Mouse (Mus musculus): ENCODE measurements around the gene Unc80. TPM values are rescaled to one million over a fixed set of nuclear protein-coding genes. Genes with fewer than 3 reads are reported as not detected.
A peak's percentile ranks its signal among the peaks of the same experiment; 100 is the strongest.

Gene Unc80
- total and polyA plus RNA-seq, 2 experiments from 2014 or later: 5.2 to 16.9 TPM

DNA sequence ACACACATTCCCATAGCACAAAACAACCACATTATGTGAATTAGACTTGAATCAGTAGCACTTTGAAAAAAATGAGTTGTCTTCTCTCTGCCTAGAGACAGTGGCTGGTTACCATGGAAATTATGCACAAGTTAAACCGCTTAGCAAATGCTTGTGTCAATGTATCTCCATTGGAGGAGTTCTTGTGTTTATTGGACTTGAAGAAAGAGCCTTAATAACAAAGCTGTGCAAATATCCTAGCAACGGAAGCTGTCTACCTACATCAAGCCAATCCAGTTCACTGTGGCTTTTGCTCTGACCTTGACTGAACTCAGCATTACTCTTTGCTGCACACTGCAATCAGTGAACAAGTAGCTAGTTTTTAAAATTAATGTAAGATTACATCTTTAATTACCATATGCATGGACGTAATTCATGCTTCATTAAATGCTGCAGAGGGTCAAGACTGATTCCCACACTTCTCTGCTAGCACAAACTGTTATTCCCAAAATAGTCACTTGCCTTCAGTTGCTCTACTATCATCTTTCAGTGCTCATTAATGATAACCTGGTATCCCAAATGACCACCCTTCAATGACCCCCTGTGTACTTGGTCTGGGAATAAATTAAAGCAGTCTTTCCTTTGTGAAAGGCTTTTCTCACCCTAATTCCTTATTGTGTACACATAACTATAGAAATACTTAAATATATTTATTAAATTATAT is 27.3 kb downstream of the Unc80 start:
- H3K9ac ChIP-seq: no peak overlapping the region
- no peak overlapping the region for H3K27ac ChIP-seq (ENCODE audit: low read depth, low read length)
- H3K4me1 ChIP-seq (ENCODE audit: insufficient read depth): peaks cover 4% of the 10 kb centered on the region; the same call in 1 of the 2 replicates
- H3K4me3 ChIP-seq (ENCODE audit: low read depth, low read length): no peak overlapping the region
- WGBS: 19% methylated on average over 3 of the region's 3 CpGs
- DNase-seq (peak; percentile 35), ATAC-seq (peak; percentile 88)
- no peaks in the 10 kb centered on the region for H3K9me3 ChIP-seq (ENCODE audit: low read length)
- no peak overlapping the region for H3K4me2 ChIP-seq (ENCODE audit: low read depth)
- H3K27me3 ChIP-seq (ENCODE audit: insufficient read depth, low read length): no peaks in the 10 kb centered on the region
- no peak for TF ChIP-seq CTCF (IDR thresholded peaks at IDR 0.05; ENCODE audit: low read depth)
- H3K36me3 ChIP-seq (ENCODE audit: insufficient read depth): no peaks in the 10 kb centered on the region

GRCm38 (mm10) chr1:66550812-66551211 is 82.6 kb downstream of the Unc80 start:
- H3K9me3 ChIP-seq (ENCODE audit: low read length): no peaks in the 10 kb centered on the region
- no peak overlapping the region for H3K4me2 ChIP-seq (ENCODE audit: low read depth)
- no peaks in the 10 kb centered on the region for H3K4me1 ChIP-seq (ENCODE audit: insufficient read depth)
- H3K4me3 ChIP-seq (ENCODE audit: low read depth, low read length): no peak overlapping the region
- no peak for TF ChIP-seq CTCF (IDR thresholded peaks at IDR 0.05; ENCODE audit: low read depth)
- WGBS: 91% methylated on average over 3 of the region's 3 CpGs
- no peaks in the 10 kb centered on the region for H3K27me3 ChIP-seq (ENCODE audit: insufficient read depth, low read length)
- no peak overlapping the region for H3K9ac ChIP-seq
- H3K27ac ChIP-seq (ENCODE audit: low read depth, low read length): no peak overlapping the region
- ATAC-seq (no peak), DNase-seq (no peak)
- 0 out of 2 replicates have a peak, but pooled peaks cover 5% of the 10 kb centered on the region for H3K36me3 ChIP-seq (ENCODE audit: insufficient read depth)

DNA sequence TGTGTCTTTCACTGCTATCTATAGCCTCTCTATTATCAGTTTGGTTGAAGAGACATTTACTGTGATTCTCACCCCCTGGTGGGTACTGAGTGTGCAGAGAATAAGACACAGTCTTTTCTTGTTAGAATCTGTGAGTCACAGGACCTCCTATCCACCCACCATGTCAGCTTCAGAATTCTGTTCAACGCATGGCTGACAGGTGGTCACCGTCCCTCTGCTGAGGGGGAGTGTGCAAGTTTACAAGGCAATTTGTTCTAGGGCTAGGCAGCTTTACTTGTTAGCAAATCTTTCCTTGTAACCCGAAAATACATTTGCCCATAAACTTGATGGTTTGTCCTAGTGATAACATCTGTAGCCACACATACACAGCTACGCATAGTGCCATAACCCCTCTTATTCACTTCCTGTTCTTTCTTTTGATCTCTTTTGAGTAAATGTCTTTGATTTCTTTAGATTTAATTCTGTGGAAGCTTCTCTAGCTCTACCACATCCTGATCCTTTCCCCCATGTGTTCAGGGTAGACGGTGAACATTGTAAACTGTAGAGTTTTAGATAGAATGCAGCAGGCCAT is 84.3 kb downstream of the Unc80 start:
- no peak for DNase-seq
- no peaks in the 10 kb centered on the region for H3K9me3 ChIP-seq (ENCODE audit: low read length)

GRCm38 (mm10) chr1:66561636-66562270 is 93.6 kb downstream of the Unc80 start:
- ATAC-seq (no peak), DNase-seq (no peak)
- 84% methylated on average over 1 of the region's 1 CpGs for WGBS
- H3K9me3 ChIP-seq (ENCODE audit: low read length): no peaks in the 10 kb centered on the region
- no peaks in the 10 kb centered on the region for H3K4me1 ChIP-seq (ENCODE audit: insufficient read depth)
- H3K27me3 ChIP-seq (ENCODE audit: insufficient read depth, low read length): no peaks in the 10 kb centered on the region
- no peak overlapping the region for H3K4me3 ChIP-seq (ENCODE audit: low read depth, low read length)
- no peak overlapping the region for H3K4me2 ChIP-seq (ENCODE audit: low read depth)
- no peaks in the 10 kb centered on the region; the same call in 1 of the 2 replicates for H3K36me3 ChIP-seq (ENCODE audit: insufficient read depth)
- no peak for TF ChIP-seq CTCF (IDR thresholded peaks at IDR 0.05; ENCODE audit: low read depth)
- H3K9ac ChIP-seq: no peak overlapping the region
- no peak overlapping the region for H3K27ac ChIP-seq (ENCODE audit: low read depth, low read length)

More for the DNA sequence above, 84.3 kb downstream of the Unc80 start:
- no peak for ATAC-seq
- Histone ChIP-seq H3K4me3 (ENCODE audit: low read depth, low read length) (no peak overlapping the region), H3K9ac (no peak overlapping the region), H3K27ac (ENCODE audit: low read depth, low read length) (no peak overlapping the region), H3K27me3 (ENCODE audit: insufficient read depth, low read length) (no peaks in the 10 kb centered on the region), H3K4me1 (ENCODE audit: insufficient read depth) (no peaks in the 10 kb centered on the region), H3K4me2 (ENCODE audit: low read depth) (no peak overlapping the region), H3K36me3 (ENCODE audit: insufficient read depth) (0 out of 2 replicates have a peak, but pooled peaks cover 5% of the 10 kb centered on the region)
- 82% methylated on average over 5 of the region's 5 CpGs for WGBS
- TF ChIP-seq CTCF (IDR thresholded peaks at IDR 0.05; ENCODE audit: low read depth): no peak

DNA sequence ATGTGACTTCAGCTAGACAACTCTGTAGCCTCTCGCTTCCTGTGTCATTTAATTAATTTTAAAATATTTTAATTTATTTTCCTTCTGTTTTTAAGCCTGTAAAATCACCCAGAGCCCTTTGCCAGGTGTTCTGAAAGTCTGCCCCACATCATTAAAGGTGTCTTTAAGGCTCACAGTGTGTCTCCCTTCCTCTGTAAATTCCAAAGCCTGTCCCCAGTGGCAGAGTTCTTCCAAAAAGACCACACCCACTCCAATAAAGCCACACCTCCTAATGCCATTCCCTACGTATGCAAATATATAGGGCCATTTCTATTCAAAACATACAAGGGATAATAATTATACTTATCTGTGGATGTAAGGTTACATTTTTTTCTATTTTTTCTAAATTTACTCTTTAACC is 94.2 kb downstream of the Unc80 start:
- Histone ChIP-seq H3K9me3 (ENCODE audit: low read length) (no peaks in the 10 kb centered on the region), H3K27me3 (ENCODE audit: insufficient read depth, low read length) (no peaks in the 10 kb centered on the region), H3K36me3 (ENCODE audit: insufficient read depth) (no peaks in the 10 kb centered on the region; the same call in 1 of the 2 replicates), H3K9ac (no peak overlapping the region), H3K4me3 (ENCODE audit: low read depth, low read length) (no peak overlapping the region), H3K4me1 (ENCODE audit: insufficient read depth) (no peaks in the 10 kb centered on the region), H3K27ac (ENCODE audit: low read depth, low read length) (no peak overlapping the region), H3K4me2 (ENCODE audit: low read depth) (no peak overlapping the region)
- WGBS: 84% methylated on average over 2 of the region's 2 CpGs
- ATAC-seq (no peak), DNase-seq (no peak)
- TF ChIP-seq CTCF (IDR thresholded peaks at IDR 0.05; ENCODE audit: low read depth): no peak

DNA sequence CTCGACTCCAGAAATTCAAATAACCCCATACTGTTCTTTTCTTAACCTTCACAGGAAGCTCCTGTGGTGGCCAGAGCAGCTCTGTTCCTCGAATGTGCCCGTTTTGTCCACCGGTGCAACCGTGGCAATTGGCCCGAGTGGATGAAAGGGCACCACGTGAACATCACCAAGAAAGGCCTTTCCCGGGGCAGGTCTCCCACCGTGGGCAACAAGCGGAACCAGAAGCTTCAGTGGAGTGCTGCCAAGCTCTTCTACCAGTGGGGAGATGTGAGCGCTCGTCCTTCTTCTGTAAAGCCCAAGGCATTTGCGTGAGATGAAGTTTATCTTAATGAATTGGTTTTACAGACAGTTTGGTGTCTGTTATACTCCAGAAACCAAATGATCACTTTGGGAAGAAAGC is 101.6 kb downstream of the Unc80 start:
- no peaks in the 10 kb centered on the region for H3K9me3 ChIP-seq (ENCODE audit: low read length)
- no peak overlapping the region for H3K4me2 ChIP-seq (ENCODE audit: low read depth)
- no peak for TF ChIP-seq CTCF (IDR thresholded peaks at IDR 0.05; ENCODE audit: low read depth)
- H3K4me3 ChIP-seq (ENCODE audit: low read depth, low read length): no peak overlapping the region
- H3K4me1 ChIP-seq (ENCODE audit: insufficient read depth): no peaks in the 10 kb centered on the region
- no peaks in the 10 kb centered on the region for H3K27me3 ChIP-seq (ENCODE audit: insufficient read depth, low read length)
- DNase-seq (no peak), ATAC-seq (no peak)
- 76% methylated on average over 13 of the region's 13 CpGs for WGBS
- H3K36me3 ChIP-seq (ENCODE audit: insufficient read depth): no peaks in the 10 kb centered on the region
- H3K27ac ChIP-seq (ENCODE audit: low read depth, low read length): no peak overlapping the region
- no peak overlapping the region for H3K9ac ChIP-seq

Measured in forebrain, postnatal 0 days (tissue).